Comparison of ENCODE assay signal across 35 mouse cellular contexts in genomic region chr6:113434691-113435090, GRCm38 (mm10). TPM values are rescaled to one million over a fixed set of nuclear protein-coding genes. Genes with fewer than 3 reads are reported as not detected.
DNase-seq lines count a peak whose midpoint lies in the region; ATAC-seq and TF ChIP-seq lines count a peak whose summit lies in the region.
"Had no signal": no experiment of that assay in that cellular context is flagged by ENCODE, and none has a peak within 500 bp of the region (broad histone marks: within the 10 kb centered on the region; RNA-seq: fewer than 3 reads in every experiment).

No protein-coding gene starts in this region.

- H3K27ac ChIP-seq in intestine, embryonic 14.5 days (ENCODE audit: low read depth), result no peak overlapping the region
- peak overlapping the region; percentile 86 for H3K27ac ChIP-seq in small intestine, adult 2 months (ENCODE audit: insufficient read depth, low read depth, low read length)
- H3K27ac ChIP-seq in cerebellum, adult 2 months (ENCODE audit: insufficient read depth, low read length), result no peak overlapping the region
- H3K27ac ChIP-seq: embryonic facial prominence, embryonic 12.5 days; gastrocnemius, adult 2 months; hindbrain, embryonic 10.5 days; hindbrain, embryonic 15.5 days; liver, embryonic 15.5 days; lung, embryonic 15.5 days; neural tube, embryonic 13.5 days had no signal

- no peaks in the 10 kb centered on the region for H3K4me1 ChIP-seq in intestine, embryonic 14.5 days (replicated peaks; ENCODE audit: control insufficient read depth, insufficient read depth, low read length)
- H3K4me1 ChIP-seq in small intestine, adult 2 months (ENCODE audit: control insufficient read depth, insufficient read depth, insufficient read length, low read length), result peaks cover 16% of the 10 kb centered on the region
- no peaks in the 10 kb centered on the region for H3K4me1 ChIP-seq in cerebellum, adult 2 months (ENCODE audit: control insufficient read depth, insufficient read depth, low read length)
- H3K4me1 ChIP-seq: embryonic facial prominence, embryonic 12.5 days; hindbrain, embryonic 10.5 days; hindbrain, embryonic 15.5 days; lung, embryonic 15.5 days; neural tube, embryonic 13.5 days had no signal

- 76% methylated on average over 7 of the region's 7 CpGs for WGBS in intestine, embryonic 14.5 days
- 18% methylated on average over 7 of the region's 7 CpGs for WGBS in small intestine, adult 2 months
- 68% methylated on average over 7 of the region's 7 CpGs for WGBS in cerebellum, adult 2 months

- no peaks in the 10 kb centered on the region for H3K9me3 ChIP-seq in intestine, embryonic 14.5 days (ENCODE audit: control insufficient read depth, low read length)
- H3K9me3 ChIP-seq: embryonic facial prominence, embryonic 12.5 days; hindbrain, embryonic 10.5 days; hindbrain, embryonic 15.5 days; liver, embryonic 15.5 days; lung, embryonic 15.5 days; neural tube, embryonic 13.5 days had no signal

- no peaks in the 10 kb centered on the region for H3K36me3 ChIP-seq in intestine, embryonic 14.5 days (ENCODE audit: control insufficient read depth, insufficient read depth, low read length)
- no peaks in the 10 kb centered on the region for H3K36me3 ChIP-seq in small intestine, adult 2 months (ENCODE audit: control insufficient read depth, insufficient read depth, low read length)
- H3K36me3 ChIP-seq: embryonic facial prominence, embryonic 12.5 days; hindbrain, embryonic 10.5 days; hindbrain, embryonic 15.5 days; liver, embryonic 15.5 days; lung, embryonic 15.5 days; neural tube, embryonic 13.5 days had no signal

- TF ChIP-seq POLR2A in small intestine, adult 2 months (IDR thresholded peaks at IDR 0.05; ENCODE audit: low read depth, low read length), result peak; percentile 77; the same call in 1 of the 2 replicates
- TF ChIP-seq POLR2A in cerebellum, adult 2 months (IDR thresholded peaks at IDR 0.05; ENCODE audit: borderline replicate concordance, insufficient read depth, low read length), result no peak

- peak; percentile 77 for ATAC-seq in intestine, embryonic 14.5 days (replicated peaks; ENCODE audit: low FRiP score, low TSS enrichment, low read depth)
- ATAC-seq: forebrain, embryonic 16.5 days; inflammation-experienced regulatory T-cells, adult 6 months; midbrain, embryonic 16.5 days; Patski had no signal

- no peaks in the 10 kb centered on the region for H3K27me3 ChIP-seq in intestine, embryonic 14.5 days (replicated peaks; ENCODE audit: control insufficient read depth, insufficient read depth, low read length)
- H3K27me3 ChIP-seq in small intestine, adult 2 months (ENCODE audit: control insufficient read depth, insufficient read depth, low read length), result no peaks in the 10 kb centered on the region
- H3K27me3 ChIP-seq in cerebellum, adult 2 months (ENCODE audit: control insufficient read depth, insufficient read depth, low read length), result no peaks in the 10 kb centered on the region
- H3K27me3 ChIP-seq: embryonic facial prominence, embryonic 12.5 days; hindbrain, embryonic 15.5 days; liver, embryonic 15.5 days; lung, embryonic 15.5 days; neural tube, embryonic 13.5 days; Patski had no signal

- H3K4me3 ChIP-seq in intestine, embryonic 14.5 days (ENCODE audit: low read depth, low read length), result no peak overlapping the region
- peak overlapping the region; percentile 60 for H3K4me3 ChIP-seq in small intestine, adult 2 months (ENCODE audit: low read depth, low read length)
- no peak overlapping the region for H3K4me3 ChIP-seq in cerebellum, adult 2 months (replicated peaks; ENCODE audit: insufficient read depth, low read depth, low read length)
- H3K4me3 ChIP-seq: embryonic facial prominence, embryonic 12.5 days; gastrocnemius, adult 2 months; hindbrain, embryonic 10.5 days; hindbrain, embryonic 15.5 days; liver, embryonic 15.5 days; lung, embryonic 15.5 days; myocyte; neural tube, embryonic 13.5 days had no signal

- no peak overlapping the region for H3K9ac ChIP-seq in intestine, embryonic 14.5 days (ENCODE audit: low read length)
- H3K9ac ChIP-seq: embryonic facial prominence, embryonic 12.5 days; hindbrain, embryonic 15.5 days; liver, embryonic 15.5 days; lung, embryonic 15.5 days; neural tube, embryonic 13.5 days had no signal

- peak; percentile 70 for DNase-seq in adrenal gland, postnatal 14 days
- no peak for DNase-seq in adrenal gland, adult 8-10 months
- DNase-seq in adipocyte (ENCODE audit: low spot score), result peak; percentile 80
- DNase-seq in intestine, embryonic 14.5 days (ENCODE audit: low spot score), result no peak
- DNase-seq in cerebellum, adult 2 months, result no peak
- DNase-seq in cerebellum, postnatal 4 days (ENCODE audit: low spot score in 2 of 2), result no peak
- DNase-seq in heart, adult 11 months, result no peak
- DNase-seq: cerebellum, adult 9-10 months; cerebellum, postnatal 36 days; embryo, embryonic 11 days; gastrocnemius, adult 2 months; heart, postnatal 14 days; kidney, adult 9 months; kidney, postnatal 14 days; left cerebral cortex, postnatal 4 days; right cerebral cortex, postnatal 4 days; thymus, postnatal 14 days had no signal

- H3K4me2 ChIP-seq in intestine, embryonic 14.5 days (ENCODE audit: low read length), result no peak overlapping the region
- H3K4me2 ChIP-seq: embryonic facial prominence, embryonic 12.5 days; hindbrain, embryonic 15.5 days; liver, embryonic 15.5 days; lung, embryonic 15.5 days; midbrain, embryonic 11.5 days; neural tube, embryonic 13.5 days had no signal

- peak; percentile 29; the same call in 1 of the 2 replicates for TF ChIP-seq CTCF in small intestine, adult 2 months (IDR thresholded peaks at IDR 0.05; ENCODE audit: extremely low read depth, insufficient read length, insufficient replicate concordance, low read depth, low read length)
- no peak for TF ChIP-seq CTCF in cerebellum, adult 2 months (IDR thresholded peaks at IDR 0.05; ENCODE audit: borderline replicate concordance, insufficient read depth, low read depth, low read length)

RNA-seq across cellular contexts. Expression of gene Cidec, which starts 0.9 kb away (rescaled TPM):
- 388 and 421 TPM in 2 replicates for total RNA-seq in adrenal gland, postnatal 14 days (2021)
- total RNA-seq in adrenal gland, adult 8-10 months (2022), result 100 to 1,000 TPM; 185 to 405 (median 283) TPM
- polyA plus RNA-seq in intestine, embryonic 14.5 days (2014; fragmentation: Nextera tagmentation; extraction: Ambion mirVana), result 2.2 and 3.1 TPM in 2 replicates
- 156 and 346 TPM in 2 replicates for polyA plus RNA-seq in small intestine, adult 2 months (2012; rRNA removed)
- polyA plus RNA-seq in cerebellum, adult 2 months (2012; rRNA removed), result 0.10 and 0.30 TPM in 2 replicates
- total RNA-seq: layer of hippocampus, adult 18-20 months; layer of hippocampus, postnatal 25 days; left cerebral cortex, postnatal 4 days; megakaryocyte progenitor cell, adult 5-6 weeks; MEL had no signal
- polyA plus RNA-seq: embryonic facial prominence, embryonic 12.5 days; forebrain, embryonic 16.5 days; heart, embryonic 14.5 days; hindbrain, embryonic 10.5 days; hindbrain, embryonic 15.5 days; inflammation-experienced regulatory T-cells, adult 6 months; liver, embryonic 15.5 days; lung, embryonic 15.5 days; midbrain, embryonic 11.5 days; midbrain, embryonic 16.5 days; myocyte; neural tube, embryonic 13.5 days; Patski had no signal

RNA-seq across cellular contexts. Expression of gene Jagn1, which starts 7.7 kb away (rescaled TPM):
- 54.1 and 54.8 TPM in 2 replicates for total RNA-seq in adrenal gland, postnatal 14 days (2021)
- total RNA-seq in adrenal gland, adult 8-10 months (2022), result 10 to 100 TPM; 40.6 to 52.5 (median 46.4) TPM
- 80.0 and 84.6 TPM in 2 replicates for polyA plus RNA-seq in intestine, embryonic 14.5 days (2014; fragmentation: Nextera tagmentation; extraction: Ambion mirVana)
- polyA plus RNA-seq in small intestine, adult 2 months (2012; rRNA removed), result 36.9 and 39.4 TPM in 2 replicates
- 58.4 and 61.0 TPM in 2 replicates for polyA plus RNA-seq in cerebellum, adult 2 months (2012; rRNA removed)

RNA-seq across cellular contexts. Expression of gene Rpusd3, which starts 15.6 kb away (rescaled TPM):
- 11.3 and 16.9 TPM in 2 replicates for total RNA-seq in adrenal gland, postnatal 14 days (2021)
- total RNA-seq in adrenal gland, adult 8-10 months (2022), result 10 to 100 TPM in 3 of 4 experiments, 1 to 10 TPM in 1; 7.6 to 13.8 (median 11.6) TPM
- 21.9 and 27.4 TPM in 2 replicates for polyA plus RNA-seq in intestine, embryonic 14.5 days (2014; fragmentation: Nextera tagmentation; extraction: Ambion mirVana)
- polyA plus RNA-seq in small intestine, adult 2 months (2012; rRNA removed), result 25.8 and 71.6 TPM in 2 replicates
- polyA plus RNA-seq in cerebellum, adult 2 months (2012; rRNA removed), result 37.4 and 45.9 TPM in 2 replicates

RNA-seq across cellular contexts. Expression of gene Il17re, which starts 23.6 kb away (rescaled TPM):
- 1.5 and 2.8 TPM in 2 replicates for total RNA-seq in adrenal gland, postnatal 14 days (2021)
- total RNA-seq in adrenal gland, adult 8-10 months (2022), result 1 to 10 TPM in 3 of 4 experiments, under 1 TPM in 1; 0.74 to 1.9 (median 1.1) TPM
- polyA plus RNA-seq in intestine, embryonic 14.5 days (2014; fragmentation: Nextera tagmentation; extraction: Ambion mirVana), result 8.4 and 9.0 TPM in 2 replicates
- polyA plus RNA-seq in small intestine, adult 2 months (2012; rRNA removed), result 6.8 and 11.4 TPM in 2 replicates
- polyA plus RNA-seq in cerebellum, adult 2 months (2012; rRNA removed), result 4.8 and 9.2 TPM in 2 replicates
- total RNA-seq: MEL had no signal
- polyA plus RNA-seq: forebrain, embryonic 16.5 days; myocyte had no signal

RNA-seq across cellular contexts. Expression of gene Il17rc, which starts 36.5 kb away (rescaled TPM):
- 18.2 and 19.3 TPM in 2 replicates for total RNA-seq in adrenal gland, postnatal 14 days (2021)
- total RNA-seq in adrenal gland, adult 8-10 months (2022), result 10 to 100 TPM; 17.5 to 29.1 (median 24.0) TPM
- 15.3 and 18.5 TPM in 2 replicates for polyA plus RNA-seq in intestine, embryonic 14.5 days (2014; fragmentation: Nextera tagmentation; extraction: Ambion mirVana)
- 189 and 786 TPM in 2 replicates for polyA plus RNA-seq in small intestine, adult 2 months (2012; rRNA removed)
- 6.6 and 7.5 TPM in 2 replicates for polyA plus RNA-seq in cerebellum, adult 2 months (2012; rRNA removed)
- total RNA-seq: megakaryocyte progenitor cell, adult 5-6 weeks had no signal

Comparison
In these comparisons a context has a peak if more than half of its experiments do, and no peak if none do; other contexts are left out.
1. DNase-seq: peak in adrenal gland, postnatal 14 days (single experiment) and adipocyte (single experiment); none in adrenal gland, adult 8-10 months (single experiment), intestine, embryonic 14.5 days (single experiment), cerebellum, adult 2 months (0 of 2), cerebellum, postnatal 4 days (0 of 2) and heart, adult 11 months (single experiment).
2. RNA of gene Cidec, which starts 0.9 kb away (polyA plus RNA-seq): 156 to 346 TPM in small intestine, adult 2 months; 2.2 to 3.1 TPM in intestine, embryonic 14.5 days and 0.10 to 0.30 TPM in cerebellum, adult 2 months; every median in the first group is over 10 times any median in the second.